Mouse (Mus musculus): ENCODE data around the gene Tpst1. TPM values are rescaled to one million over a fixed set of nuclear protein-coding genes. Genes with fewer than 3 reads are reported as not detected.

Tpst1 gene
- polyA plus RNA-seq, 1 experiment from 2014 or later: 70.1 TPM

GRCm38 (mm10) chr5:130041262-130041661 lies 31.9 kb upstream of the Tpst1 start:
- Histone ChIP-seq H3K36me3 (peaks cover 11% of the 10 kb centered on the region; the same call in 1 of the 2 replicates), H3K4me2 (no peak overlapping the region), H3K27ac (no peak overlapping the region), H3K4me3 (replicated peaks) (no peak overlapping the region), H3K27me3 (replicated peaks) (no peaks in the 10 kb centered on the region), H3K9me3 (no peaks in the 10 kb centered on the region), H3K9ac (no peak overlapping the region), H3K4me1 (no peaks in the 10 kb centered on the region; the same call in 1 of the 2 replicates)
- 80% methylated on average over 4 of the region's 4 CpGs for WGBS
- no peak for ATAC-seq (ENCODE audit: insufficient read depth, low FRiP score, low read depth)

GRCm38 (mm10) chr5:130043741-130044140 lies 29.4 kb upstream of the Tpst1 start:
- Histone ChIP-seq H3K4me2 (no peak overlapping the region), H3K9ac (no peak overlapping the region), H3K9me3 (no peaks in the 10 kb centered on the region), H3K36me3 (peaks cover 18% of the 10 kb centered on the region), H3K4me1 (no peaks in the 10 kb centered on the region; the same call in 1 of the 2 replicates), H3K27ac (no peak overlapping the region), H3K4me3 (replicated peaks) (no peak overlapping the region), H3K27me3 (replicated peaks) (no peaks in the 10 kb centered on the region)
- no peak for ATAC-seq (ENCODE audit: insufficient read depth, low FRiP score, low read depth)
- 91% methylated on average over 3 of the region's 3 CpGs for WGBS

- Histone ChIP-seq H3K27ac (no peak overlapping the region), H3K4me1 (no peaks in the 10 kb centered on the region; the same call in 1 of the 2 replicates), H3K36me3 (peaks cover 18% of the 10 kb centered on the region), H3K9me3 (no peaks in the 10 kb centered on the region), H3K4me3 (replicated peaks) (no peak overlapping the region), H3K9ac (no peak overlapping the region), H3K27me3 (replicated peaks) (no peaks in the 10 kb centered on the region), H3K4me2 (no peak overlapping the region)
- ATAC-seq (ENCODE audit: insufficient read depth, low FRiP score, low read depth): no peak
- 63% methylated on average over 7 of the region's 7 CpGs for WGBS
These were observed 28.9 kb upstream of the Tpst1 start for GRCm38 (mm10) chr5:130044201-130044695.

- H3K9me3 ChIP-seq: no peaks in the 10 kb centered on the region
- H3K4me1 ChIP-seq: no peaks in the 10 kb centered on the region; the same call in 1 of the 2 replicates
- no peak overlapping the region for H3K9ac ChIP-seq
- 87% methylated on average over 7 of the region's 7 CpGs for WGBS
- H3K4me2 ChIP-seq: no peak overlapping the region
- H3K27me3 ChIP-seq (replicated peaks): no peaks in the 10 kb centered on the region
- no peak overlapping the region for H3K27ac ChIP-seq
- ATAC-seq (ENCODE audit: insufficient read depth, low FRiP score, low read depth): no peak
- H3K4me3 ChIP-seq (replicated peaks): no peak overlapping the region
- H3K36me3 ChIP-seq: peaks cover 11% of the 10 kb centered on the region
These were observed 27.0 kb upstream of the Tpst1 start for GRCm38 (mm10) chr5:130046100-130046499.

- Histone ChIP-seq H3K4me2 (no peak overlapping the region), H3K4me1 (no peaks in the 10 kb centered on the region; the same call in 1 of the 2 replicates), H3K27me3 (replicated peaks) (no peaks in the 10 kb centered on the region), H3K9me3 (no peaks in the 10 kb centered on the region), H3K9ac (no peak overlapping the region), H3K27ac (no peak overlapping the region), H3K36me3 (peaks cover 11% of the 10 kb centered on the region), H3K4me3 (replicated peaks) (no peak overlapping the region)
- WGBS: 90% methylated on average over 10 of the region's 10 CpGs
- ATAC-seq (ENCODE audit: insufficient read depth, low FRiP score, low read depth): no peak
These were observed 26.5 kb upstream of the Tpst1 start for GRCm38 (mm10) chr5:130046589-130046988.

- WGBS: 72% methylated on average over 6 of the region's 6 CpGs
- Histone ChIP-seq H3K4me3 (replicated peaks) (no peak overlapping the region), H3K9ac (no peak overlapping the region), H3K27ac (no peak overlapping the region), H3K4me2 (no peak overlapping the region), H3K9me3 (no peaks in the 10 kb centered on the region), H3K36me3 (peaks cover 11% of the 10 kb centered on the region), H3K27me3 (replicated peaks) (no peaks in the 10 kb centered on the region), H3K4me1 (no peaks in the 10 kb centered on the region; the same call in 1 of the 2 replicates)
- no peak for ATAC-seq (ENCODE audit: insufficient read depth, low FRiP score, low read depth)
These were observed 26.1 kb upstream of the Tpst1 start for GRCm38 (mm10) chr5:130047013-130047412.

- 56% methylated on average over 15 of the region's 15 CpGs for WGBS
- no peak overlapping the region for H3K4me3 ChIP-seq (replicated peaks)
- no peak overlapping the region for H3K4me2 ChIP-seq
- H3K27ac ChIP-seq: peak overlapping the region; percentile 67
- H3K27me3 ChIP-seq (replicated peaks): no peaks in the 10 kb centered on the region
- H3K9ac ChIP-seq: no peak overlapping the region
- peaks cover 9% of the 10 kb centered on the region; the same call in 1 of the 2 replicates for H3K36me3 ChIP-seq
- ATAC-seq (ENCODE audit: insufficient read depth, low FRiP score, low read depth): peak; percentile 58; the same call in 1 of the 2 replicates
- no peaks in the 10 kb centered on the region; the same call in 1 of the 2 replicates for H3K4me1 ChIP-seq
- H3K9me3 ChIP-seq: no peaks in the 10 kb centered on the region
These were observed 24.2 kb upstream of the Tpst1 start for GRCm38 (mm10) chr5:130048786-130049520.

- H3K9me3 ChIP-seq: no peaks in the 10 kb centered on the region
- no peak overlapping the region for H3K9ac ChIP-seq
- no peak overlapping the region for H3K4me2 ChIP-seq
- 57% methylated on average over 6 of the region's 6 CpGs for WGBS
- H3K4me3 ChIP-seq (replicated peaks): no peak overlapping the region
- no peaks in the 10 kb centered on the region for H3K4me1 ChIP-seq
- no peak overlapping the region for H3K27ac ChIP-seq
- peaks cover 9% of the 10 kb centered on the region; the same call in 1 of the 2 replicates for H3K36me3 ChIP-seq
- ATAC-seq (ENCODE audit: insufficient read depth, low FRiP score, low read depth): no peak
- no peaks in the 10 kb centered on the region for H3K27me3 ChIP-seq (replicated peaks)
These were observed 22.7 kb upstream of the Tpst1 start for GRCm38 (mm10) chr5:130050416-130050815.

- WGBS: 83% methylated on average over 15 of the region's 15 CpGs
- Histone ChIP-seq H3K27ac (no peak overlapping the region), H3K27me3 (replicated peaks) (no peaks in the 10 kb centered on the region), H3K36me3 (peaks cover 6% of the 10 kb centered on the region; the same call in 1 of the 2 replicates), H3K4me2 (no peak overlapping the region), H3K4me1 (no peaks in the 10 kb centered on the region), H3K9ac (no peak overlapping the region), H3K4me3 (replicated peaks) (no peak overlapping the region), H3K9me3 (no peaks in the 10 kb centered on the region)
- no peak for ATAC-seq (ENCODE audit: insufficient read depth, low FRiP score, low read depth)
These were observed 21.9 kb upstream of the Tpst1 start for GRCm38 (mm10) chr5:130051073-130051860.

GRCm38 (mm10) chr5:130052510-130052909 lies 20.6 kb upstream of the Tpst1 start:
- Histone ChIP-seq H3K36me3 (no peaks in the 10 kb centered on the region), H3K4me1 (no peaks in the 10 kb centered on the region), H3K4me2 (no peak overlapping the region), H3K27ac (no peak overlapping the region), H3K9me3 (no peaks in the 10 kb centered on the region), H3K4me3 (replicated peaks) (no peak overlapping the region), H3K27me3 (replicated peaks) (no peaks in the 10 kb centered on the region), H3K9ac (no peak overlapping the region)
- no peak for ATAC-seq (ENCODE audit: insufficient read depth, low FRiP score, low read depth)
- 63% methylated on average over 5 of the region's 5 CpGs for WGBS

GRCm38 (mm10) chr5:130052955-130053354 lies 20.2 kb upstream of the Tpst1 start:
- ATAC-seq (ENCODE audit: insufficient read depth, low FRiP score, low read depth): no peak
- Histone ChIP-seq H3K9me3 (no peaks in the 10 kb centered on the region), H3K27ac (no peak overlapping the region), H3K4me3 (replicated peaks) (no peak overlapping the region), H3K27me3 (replicated peaks) (no peaks in the 10 kb centered on the region), H3K9ac (no peak overlapping the region), H3K4me2 (no peak overlapping the region), H3K4me1 (no peaks in the 10 kb centered on the region), H3K36me3 (no peaks in the 10 kb centered on the region)
- WGBS: 87% methylated on average over 6 of the region's 6 CpGs

- peaks cover 10% of the 10 kb centered on the region for H3K4me1 ChIP-seq
- 85% methylated on average over 4 of the region's 4 CpGs for WGBS
- no peak overlapping the region for H3K4me3 ChIP-seq (replicated peaks)
- no peak overlapping the region for H3K9ac ChIP-seq
- no peak for ATAC-seq (ENCODE audit: insufficient read depth, low FRiP score, low read depth)
- H3K27ac ChIP-seq: no peak overlapping the region
- no peaks in the 10 kb centered on the region for H3K27me3 ChIP-seq (replicated peaks)
- H3K36me3 ChIP-seq: peaks cover 4% of the 10 kb centered on the region
- H3K4me2 ChIP-seq: no peak overlapping the region
- no peaks in the 10 kb centered on the region for H3K9me3 ChIP-seq
These were observed 17.4 kb upstream of the Tpst1 start for GRCm38 (mm10) chr5:130055688-130056087.

Data from stomach, embryonic 15.5 days (tissue).